Mouse (Mus musculus) Patski (cell line): Measurements from ENCODE around the gene Gm28870. TPM values are rescaled to one million over a fixed set of nuclear protein-coding genes. Genes with fewer than 3 reads are reported as not detected.
"Not testable (repeated sequence)": the region's sequence is repeated elsewhere in the genome, so short reads cannot be mapped to it uniquely, and the experiment has no call there.

Experiments used
- ATAC-seq: fragments of 100-300 bp; one replicate; pipeline ENCODE4 v1.8.0; 2021
- CTCF ChIA-PET: fragments of 350-600 bp; sonication (Branson Sonifier 250); formaldehyde crosslinking; loops from one replicate; lab custom pipeline; 2022; ENCODE audit warnings: inconsistent platforms; lab: Charles Lee
- POLR2A ChIA-PET: fragments of 350-600 bp; sonication (Branson Sonifier 250); formaldehyde crosslinking; loops from one replicate; lab custom pipeline; 2022; ENCODE audit warnings: antibody characterized with exemption, inconsistent platforms; lab: Charles Lee
- DNase-seq: peaks from one replicate; pipeline ENCODE4 v3.0.0-alpha.2; 2011; ENCODE audit warnings: low read depth, low spot score
- H3K27me3 ChIP-seq: fragments of 371-371 bp; one replicate; pipeline ENCODE4 v1.5.1; 2021
- in situ Hi-C: fragments of 300-500 bp; cut with MboI; formaldehyde crosslinking; loops from 3 replicates; pipeline ENCODE4 v1.11.1; 2018; ENCODE audit warnings: low pct_unique_long_range_greater_than_20kb, mixed read lengths
- polyA plus RNA-seq: library from polyadenylated mRNA; unstranded; gene quantifications from one replicate; pipeline ENCODE4 v1.2.3, GENCODE M21; 2021

Gene Gm28870
- polyA plus RNA-seq: not detected

DNA sequence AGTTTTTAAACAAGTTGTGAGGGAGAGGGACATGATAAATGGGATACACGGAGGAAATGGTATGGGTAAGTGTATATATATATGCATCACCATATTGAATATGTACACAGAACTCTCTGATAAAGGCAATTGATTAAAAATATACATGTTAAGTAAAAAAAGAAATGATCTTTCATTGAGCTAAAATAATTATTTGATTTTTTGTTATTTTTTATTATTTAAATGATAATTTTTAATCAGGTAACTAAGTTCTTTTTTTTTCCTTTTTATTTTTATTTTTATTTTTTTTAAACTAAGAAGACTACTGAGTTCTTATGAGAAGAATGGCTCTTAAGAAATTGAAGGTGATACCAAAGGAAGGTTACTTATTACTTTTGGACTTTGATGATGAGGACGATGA, at the start of gene Gm28870:
Gm28870 (plus strand) TSS at position 301 of the 400 bp plus-strand sequence.
- H3K27me3 ChIP-seq, CTCF ChIA-PET, in situ Hi-C loops, POLR2A ChIA-PET, ATAC-seq, DNase-seq: not testable (repeated sequence)
